Mouse (Mus musculus): ENCODE results near the gene Moxd1.

DNA sequence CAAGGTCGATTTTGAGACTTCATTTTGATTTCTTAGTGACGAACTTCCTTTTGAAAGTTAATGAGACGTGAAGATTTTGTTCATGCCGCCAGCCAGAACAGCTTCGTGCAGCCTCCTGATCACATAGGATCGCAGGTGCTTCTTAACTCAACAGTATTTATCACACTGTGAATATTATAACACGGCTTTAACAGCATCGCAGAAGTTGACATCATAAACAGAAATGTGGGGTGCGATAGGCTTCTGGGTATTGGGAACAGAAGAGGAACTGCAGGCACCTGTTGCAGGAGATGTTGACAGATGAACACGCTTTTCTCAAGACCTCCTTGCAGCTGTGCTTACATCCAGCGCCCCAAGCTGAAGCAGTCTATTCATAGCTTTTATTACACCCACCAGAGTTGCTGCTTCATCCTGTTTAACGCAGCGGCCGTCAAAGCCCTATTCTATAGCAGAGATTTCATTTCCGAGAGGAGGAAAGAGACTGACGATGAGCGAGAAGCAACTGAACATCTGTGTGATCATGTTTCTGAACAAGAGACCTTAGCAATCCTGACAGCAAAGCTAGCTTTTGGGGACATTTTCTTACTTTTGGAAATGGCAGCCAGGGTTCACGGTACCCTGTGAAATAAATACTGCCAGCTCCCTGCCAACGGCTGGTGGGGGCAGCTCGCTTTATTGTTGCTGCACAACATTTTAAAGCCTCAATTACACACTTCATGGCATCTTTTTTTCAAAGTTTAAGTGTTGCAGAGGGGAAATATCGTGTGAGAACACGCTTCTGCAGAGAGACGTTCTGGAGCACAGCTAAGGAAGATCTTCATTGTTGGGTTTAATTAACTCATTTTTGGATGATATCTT, 12.3 kb downstream of the Moxd1 start:
- TF ChIP-seq POLR2A (IDR thresholded peaks at IDR 0.05; ENCODE audit: extremely low read depth, insufficient read depth, low read length) (no peak), CTCF (IDR thresholded peaks at IDR 0.05; ENCODE audit: low read depth, low read length) (no peak)
